8 mouse cellular contexts compared by ENCODE assay signal in the genomic region with DNA sequence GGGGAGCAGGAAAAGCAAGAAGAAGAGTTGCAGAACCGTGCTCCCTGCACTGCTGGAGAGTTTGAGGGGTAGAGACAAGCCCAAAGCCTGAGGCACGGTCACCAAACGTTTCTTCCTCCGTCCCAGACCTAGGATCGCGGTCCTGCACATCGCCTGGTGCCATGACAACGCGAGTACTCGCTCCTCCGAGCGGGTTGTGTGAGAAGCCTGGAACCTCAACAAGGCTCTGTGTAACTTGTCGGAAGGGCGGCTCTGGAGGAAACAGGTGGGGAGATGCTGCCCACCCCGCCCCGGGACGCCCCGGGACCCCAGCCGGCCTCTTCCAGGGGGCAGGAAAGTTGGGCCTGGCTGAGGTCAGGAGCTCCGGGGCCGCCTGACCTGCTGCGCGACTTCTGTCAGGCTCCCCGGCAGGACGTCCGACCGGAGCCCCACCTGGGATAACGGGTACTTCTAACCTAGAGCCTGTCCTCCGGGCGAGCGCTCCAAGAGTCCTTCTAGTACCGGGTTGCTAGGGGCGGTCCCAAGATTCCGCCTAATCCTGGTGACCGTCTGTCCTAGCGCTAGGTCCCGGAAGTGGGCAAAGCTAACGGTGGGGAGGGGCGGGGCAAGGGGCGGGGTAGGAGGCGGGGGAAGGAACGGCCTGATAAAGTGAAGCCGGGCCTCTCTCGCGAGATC. TPM values are rescaled to one million over a fixed set of nuclear protein-coding genes. Genes with fewer than 3 reads are reported as not detected.
DNase-seq lines count a peak whose midpoint lies in the region; ATAC-seq and TF ChIP-seq lines count a peak whose summit lies in the region.

Styxl1 (minus strand) TSS at position 590 of the 675 bp plus-strand sequence.

- ATAC-seq in lung, embryonic 14.5 days (ENCODE audit: insufficient read depth): peak; percentile 96

- no peaks in the 10 kb centered on the region for H3K9me3 ChIP-seq in lung, embryonic 14.5 days (ENCODE audit: low read depth, low read length)
- no peaks in the 10 kb centered on the region for H3K9me3 ChIP-seq in erythroblast, embryonic 14.5 days (ENCODE audit: control insufficient read depth, low read length)

- H3K27me3 ChIP-seq in lung, embryonic 14.5 days (ENCODE audit: insufficient read depth, low read length): no peaks in the 10 kb centered on the region
- peaks cover 6% of the 10 kb centered on the region for H3K27me3 ChIP-seq in erythroblast, embryonic 14.5 days (ENCODE audit: control insufficient read depth)
- no peaks in the 10 kb centered on the region for H3K27me3 ChIP-seq in small intestine, adult 2 months (ENCODE audit: control insufficient read depth, insufficient read depth, low read length)

- H3K4me1 ChIP-seq in lung, embryonic 14.5 days (ENCODE audit: insufficient read depth): peaks cover 8% of the 10 kb centered on the region; the same call in 1 of the 2 replicates
- H3K4me1 ChIP-seq in bone marrow, adult 2 months (ENCODE audit: control insufficient read depth, insufficient read depth, low read length): peaks cover 11% of the 10 kb centered on the region
- H3K4me1 ChIP-seq in erythroblast, embryonic 14.5 days (ENCODE audit: control insufficient read depth): peaks cover 47% of the 10 kb centered on the region
- peaks cover 30% of the 10 kb centered on the region; the same call in 1 of the 2 replicates for H3K4me1 ChIP-seq in small intestine, adult 2 months (ENCODE audit: control insufficient read depth, insufficient read depth, insufficient read length, low read length)

- TF ChIP-seq POLR2A in bone marrow, adult 2 months (IDR thresholded peaks at IDR 0.05; ENCODE audit: borderline replicate concordance, control insufficient read depth, low read depth, low read length): no peak
- TF ChIP-seq POLR2A in small intestine, adult 2 months (IDR thresholded peaks at IDR 0.05; ENCODE audit: low read depth, low read length): no peak; the same call in 1 of the 2 replicates

- under 1% methylated on average over 45 of the region's 45 CpGs for WGBS in lung, embryonic 14.5 days
- under 1% methylated on average over 45 of the region's 45 CpGs for WGBS in bone marrow, adult 2 months
- under 1% methylated on average over 45 of the region's 45 CpGs for WGBS in small intestine, adult 2 months

- H3K9ac ChIP-seq in lung, embryonic 14.5 days: peak within 1 kb of the TSS; percentile 86

- H3K4me3 ChIP-seq in lung, embryonic 14.5 days (ENCODE audit: low read depth, low read length): peak within 1 kb of the TSS; percentile 85
- peak within 1 kb of the TSS; percentile 94 for H3K4me3 ChIP-seq in bone marrow, adult 2 months (replicated peaks; ENCODE audit: control insufficient read depth, low read depth, low read length)
- H3K4me3 ChIP-seq in erythroblast, embryonic 14.5 days (replicated peaks): peak within 1 kb of the TSS; percentile 89
- peak within 1 kb of the TSS; percentile 85 for H3K4me3 ChIP-seq in small intestine, adult 2 months (ENCODE audit: low read depth, low read length)

- peak within 1 kb of the TSS; percentile 90 for H3K27ac ChIP-seq in lung, embryonic 14.5 days (ENCODE audit: low read depth)
- peak within 1 kb of the TSS; percentile 97 for H3K27ac ChIP-seq in bone marrow, adult 2 months (ENCODE audit: control insufficient read depth, insufficient read depth, low read depth, low read length, poor library complexity)
- H3K27ac ChIP-seq in small intestine, adult 2 months (ENCODE audit: insufficient read depth, low read depth, low read length): peak within 1 kb of the TSS; percentile 96

- peak within 1 kb of the TSS; percentile 88 for H3K4me2 ChIP-seq in lung, embryonic 14.5 days

- peaks cover 29% of the 10 kb centered on the region for H3K36me3 ChIP-seq in lung, embryonic 14.5 days (ENCODE audit: insufficient read depth)
- H3K36me3 ChIP-seq in erythroblast, embryonic 14.5 days (ENCODE audit: control insufficient read depth): peaks cover 32% of the 10 kb centered on the region
- H3K36me3 ChIP-seq in small intestine, adult 2 months (ENCODE audit: control insufficient read depth, insufficient read depth, low read length): peaks cover 11% of the 10 kb centered on the region

- no peak for TF ChIP-seq CTCF in lung, embryonic 14.5 days (IDR thresholded peaks at IDR 0.05; ENCODE audit: low read depth)
- TF ChIP-seq CTCF in bone marrow, adult 2 months (IDR thresholded peaks at IDR 0.05; ENCODE audit: control insufficient read depth, insufficient read depth, low read length): no peak
- no peak for TF ChIP-seq CTCF in small intestine, adult 2 months (IDR thresholded peaks at IDR 0.05; ENCODE audit: extremely low read depth, insufficient read length, insufficient replicate concordance, low read depth, low read length)

- peak; percentile 64 for DNase-seq in lung, embryonic 14.5 days
- no peak for DNase-seq in lung, postnatal 10 days
- DNase-seq in liver: peak; percentile 45
- DNase-seq in left cerebral cortex, adult 11 months (ENCODE audit: low spot score): no peak
- DNase-seq in ovary, adult 18-20 months (ENCODE audit: low spot score): no peak

RNA-seq across cellular contexts. Expression of gene Styxl1, which starts in this region (rescaled TPM):
- polyA plus RNA-seq in lung, embryonic 14.5 days (2014; fragmentation: Nextera tagmentation; extraction: Ambion mirVana): not detected in 2 replicates
- 1.8 and 2.3 TPM in 2 replicates for polyA plus RNA-seq in bone marrow, adult 2 months (2011; ENCODE audit: insufficient read depth, insufficient read length, low replicate concordance, missing spikeins)
- polyA plus RNA-seq in erythroblast, embryonic 14.5 days (2012): not detected in 2 replicates
- 0.15 and 0.19 TPM in 2 replicates for polyA plus RNA-seq in small intestine, adult 2 months (2012; rRNA removed)

Comparison
In these comparisons a context has a peak if more than half of its experiments do, and no peak if none do; other contexts are left out.
1. Peak in DNase-seq, ATAC-seq, H3K4me3 ChIP-seq, H3K27ac ChIP-seq, H3K9ac ChIP-seq and H3K4me2 ChIP-seq in lung, embryonic 14.5 days; RNA of the gene not detected or under 1 TPM.